Mouse (Mus musculus): ENCODE results near the gene Hdac4.

GRCm38 (mm10) chr1:92063271-92063670 lies 132.2 kb downstream of the Hdac4 start:
- TF ChIP-seq CTCF (IDR thresholded peaks at IDR 0.05; ENCODE audit: control insufficient read depth, insufficient read depth, insufficient replicate concordance, low read depth, low read length) (no peak), POLR2A (IDR thresholded peaks at IDR 0.05; ENCODE audit: control insufficient read depth, low read depth, low read length) (no peak)

Measured in testis, adult 2 months (tissue).